Mouse (Mus musculus) CH12.LX (cell line): ENCODE results near the gene Aftph. TPM values are rescaled to one million over a fixed set of nuclear protein-coding genes. Genes with fewer than 3 reads are reported as not detected.

Source experiments
- DNase-seq: peaks from one replicate; pipeline ENCODE4 v3.0.0-alpha.2; 2013; ENCODE audit errors: extremely low read depth
- H3K27ac ChIP-seq: 2 replicates; pipeline ENCODE4 v1.5.1; 2012; ENCODE audit warnings: low read depth, mild to moderate bottlenecking, control low read depth, moderate library complexity; ENCODE audit not compliant: insufficient read depth
- H3K27me3 ChIP-seq: replicated peaks from 2 replicates; pipeline ENCODE3; 2012; ENCODE audit warnings: inconsistent platforms
- H3K36me3 ChIP-seq, 2 experiments: replicated peaks in 1 of 2; 2 replicates each; pipeline versions ENCODE3 to v1.6.1; 2012; ENCODE audit warnings: inconsistent platforms in 1 of 2, low read length in 1 of 2, mild to moderate bottlenecking in 1 of 2, mixed read lengths in 1 of 2, moderate library complexity in 1 of 2; ENCODE audit not compliant: control insufficient read depth in 1 of 2, insufficient read depth in 1 of 2
- H3K4me1 ChIP-seq, 2 experiments: 2 replicates each; pipeline ENCODE4 v1.6.1; 2012; ENCODE audit warnings: inconsistent platforms in 1 of 2, moderate library complexity in 1 of 2; ENCODE audit not compliant: insufficient read depth in 2 of 2, control insufficient read depth in 1 of 2
- H3K4me2 ChIP-seq: 2 replicates; pipeline ENCODE4 v1.6.1; 2012; ENCODE audit warnings: low read depth, mild to moderate bottlenecking, control low read depth; ENCODE audit not compliant: poor library complexity, insufficient read depth, severe bottlenecking
- H3K4me3 ChIP-seq, 3 experiments: fragments of 150-350 bp in 1 of 3; sonication (generic) in 1 of 3; replicated peaks in 1 of 3; 2 replicates each; pipeline versions ENCODE3 to v1.5.1; 2011 to 2012; ENCODE audit warnings: low read depth in 2 of 3, low read length in 2 of 3, mild to moderate bottlenecking in 2 of 3, moderate library complexity in 2 of 3, control low read depth in 1 of 3, improper control_type of control experiment in 1 of 3, inconsistent platforms in 1 of 3, mixed read lengths in 1 of 3; ENCODE audit not compliant: poor library complexity in 1 of 3
- H3K79me2 ChIP-seq: replicated peaks from 2 replicates; pipeline ENCODE4 v1.6.1; 2012; ENCODE audit warnings: mild to moderate bottlenecking, moderate library complexity; ENCODE audit not compliant: control insufficient read depth, poor library complexity, insufficient read depth, severe bottlenecking; ENCODE audit errors: extremely low read depth
- H3K9ac ChIP-seq: 2 replicates; pipeline ENCODE4 v1.6.1; 2012; ENCODE audit warnings: low read depth, mild to moderate bottlenecking, control low read depth, moderate library complexity; ENCODE audit not compliant: insufficient read depth
- H3K9me3 ChIP-seq: replicated peaks from 2 replicates; pipeline ENCODE3; 2012; ENCODE audit warnings: low read length, inconsistent platforms, mixed read lengths
- CHD1 ChIP-seq: IDR thresholded peaks from 2 replicates; pipeline ENCODE4 v1.6.1; 2012; ENCODE audit warnings: low read depth, low read length, improper control_type of control experiment, inconsistent platforms
- CHD2 ChIP-seq: IDR thresholded peaks from 2 replicates; pipeline ENCODE4 v1.6.1; 2011; ENCODE audit warnings: low read length, improper control_type of control experiment
- ETS1 ChIP-seq: conservative IDR thresholded peaks from 2 replicates; pipeline ENCODE4 v1.6.1; 2012; ENCODE audit warnings: low read depth, mild to moderate bottlenecking, inconsistent platforms, low read length, improper control_type of control experiment, moderate library complexity
- HCFC1 ChIP-seq: IDR thresholded peaks from 2 replicates; pipeline ENCODE4 v1.6.1; 2012; ENCODE audit warnings: low read depth, mild to moderate bottlenecking, inconsistent platforms, low read length, improper control_type of control experiment
- JUN ChIP-seq: IDR thresholded peaks from 2 replicates; pipeline ENCODE4 v1.6.1; 2011; ENCODE audit warnings: low read depth, mild to moderate bottlenecking, low read length, improper control_type of control experiment, moderate library complexity; ENCODE audit not compliant: insufficient read depth
- JUND ChIP-seq: conservative IDR thresholded peaks from 2 replicates; pipeline ENCODE4 v1.6.1; 2011; ENCODE audit warnings: low read depth, low read length, improper control_type of control experiment
- KAT2A ChIP-seq: IDR thresholded peaks from 2 replicates; pipeline ENCODE4 v1.6.1; 2012; ENCODE audit warnings: low read length, improper control_type of control experiment, inconsistent platforms; ENCODE audit not compliant: insufficient replicate concordance
- MAFK ChIP-seq: IDR thresholded peaks from 2 replicates; pipeline ENCODE4 v1.6.1; 2011; ENCODE audit warnings: low read length, improper control_type of control experiment; ENCODE audit not compliant: insufficient replicate concordance
- MAX ChIP-seq: IDR thresholded peaks from 2 replicates; pipeline ENCODE4 v1.6.1; 2011; ENCODE audit warnings: low read length, improper control_type of control experiment
- MAZ ChIP-seq: IDR thresholded peaks from 2 replicates; pipeline ENCODE4 v1.6.1; 2012; ENCODE audit warnings: low read depth, mild to moderate bottlenecking, inconsistent platforms, low read length, improper control_type of control experiment, moderate library complexity
- MXI1 ChIP-seq: IDR thresholded peaks from 2 replicates; pipeline ENCODE4 v1.6.1; 2011; ENCODE audit warnings: mild to moderate bottlenecking, low read depth, low read length, improper control_type of control experiment
- NRF1 ChIP-seq: IDR thresholded peaks from 2 replicates; pipeline ENCODE4 v1.6.1; 2014; ENCODE audit warnings: low read depth, mild to moderate bottlenecking, inconsistent platforms, low read length, improper control_type of control experiment, moderate library complexity
- PAX5 ChIP-seq: IDR thresholded peaks from 2 replicates; pipeline ENCODE4 v1.6.1; 2012; ENCODE audit warnings: low read length, inconsistent platforms, mixed read lengths
- RAD21 ChIP-seq: IDR thresholded peaks from 2 replicates; pipeline ENCODE4 v1.6.1; 2011; ENCODE audit warnings: low read depth, mild to moderate bottlenecking, low read length, improper control_type of control experiment, moderate library complexity
- SIN3A ChIP-seq: IDR thresholded peaks from 2 replicates; pipeline ENCODE4 v1.6.1; 2012; ENCODE audit warnings: low read length, improper control_type of control experiment, inconsistent platforms
- SMC3 ChIP-seq: IDR thresholded peaks from 2 replicates; pipeline ENCODE4 v1.6.1; 2011; ENCODE audit warnings: low read depth, low read length, improper control_type of control experiment
- TBP ChIP-seq: conservative IDR thresholded peaks from 2 replicates; pipeline ENCODE4 v1.6.1; 2011; ENCODE audit warnings: low read depth, low read length, improper control_type of control experiment
- TCF12 ChIP-seq: IDR thresholded peaks from 2 replicates; pipeline ENCODE4 v1.6.1; 2014; ENCODE audit warnings: low read depth, mild to moderate bottlenecking, inconsistent platforms, low read length, improper control_type of control experiment
- ZKSCAN1 ChIP-seq: IDR thresholded peaks from 2 replicates; pipeline ENCODE4 v1.6.1; 2012; ENCODE audit warnings: low read depth, inconsistent platforms, low read length, improper control_type of control experiment, borderline replicate concordance
- ZMIZ1 ChIP-seq: IDR thresholded peaks from 2 replicates; pipeline ENCODE4 v1.6.1; 2012; ENCODE audit warnings: low read depth, mild to moderate bottlenecking, inconsistent platforms, low read length, improper control_type of control experiment
- dilution Hi-C: fragments of 300-500 bp; cut with MboI; formaldehyde crosslinking; loops from 2 replicates; pipeline ENCODE4 v1.14.3; 2020; ENCODE audit warnings: low sequenced_read_pairs; ENCODE audit not compliant: extremely low pct_unique_long_range_greater_than_20kb, extremely low pct_ligation_motif_present
- in situ Hi-C: fragments of 300-500 bp; cut with MboI; formaldehyde crosslinking; loops from 3 replicates; pipeline ENCODE4 v1.14.3; 2019; ENCODE audit warnings: low sequenced_read_pairs, low pct_ligation_motif_present, low pct_unique_long_range_greater_than_20kb, mixed read lengths
- polyA plus RNA-seq: library from polyadenylated mRNA; unstranded; fragments of >175 nt; gene quantifications from 2 replicates; pipeline ENCODE4 v1.2.1, GENCODE M21; 2012; ENCODE audit warnings: low read depth; ENCODE audit not compliant: insufficient read length
- total RNA-seq, 2 experiments: library from RNA; depleted of rRNA; stranded (reverse); fragments of 300-350 nt in 1 of 2; fragments of >200 nt in 1 of 2; gene quantifications; 2 replicates each; pipeline ENCODE4 v1.2.3; 2012 to 2014

Aftph gene
- total and polyA plus RNA-seq, 3 experiments, result 53.7 to 80.0 (median 53.9) TPM

- Histone ChIP-seq H3K27me3 (no peaks in the 10 kb centered on the region), H3K4me3 (no peak overlapping the region), H3K79me2 (peaks cover 14% of the 10 kb centered on the region), H3K9ac (no peak overlapping the region), H3K4me2 (no peak overlapping the region), H3K36me3 (peaks cover 13 to 30% of the 10 kb centered on the region in 2 experiments), H3K27ac (no peak overlapping the region), H3K9me3 (no peaks in the 10 kb centered on the region), H3K4me1 (peaks cover 3 to 56% of the 10 kb centered on the region in 2 experiments; a peak in 3 of 4 replicates)
- DNase-seq, result no peak
- no peak for TF ChIP-seq SIN3A
- TF ChIP-seq MXI1, result no peak
- TF ChIP-seq MAFK, result no peak
- TF ChIP-seq JUND, result no peak
- no peak for TF ChIP-seq PAX5
- no peak for TF ChIP-seq CHD2
- TF ChIP-seq MAX, result no peak
- TF ChIP-seq ETS1, result no peak
- in situ Hi-C loops, result no loop called here
- dilution Hi-C loops, result no loop called here
Observed at GRCm38 (mm10) chr11:20644872-20645271, 96.5 kb downstream of the Aftph start.

GRCm38 (mm10) chr11:20644166-20644565 is 97.2 kb downstream of the Aftph start:
- dilution Hi-C loops (no loop called here), in situ Hi-C loops (no loop called here)
- no peak overlapping the region for H3K4me3 ChIP-seq
- no peak overlapping the region for H3K4me2 ChIP-seq
- no peak for DNase-seq
- peaks cover 16% of the 10 kb centered on the region for H3K79me2 ChIP-seq
- TF ChIP-seq TBP (no peak), JUN (no peak), PAX5 (no peak), MAZ (no peak), HCFC1 (no peak), MXI1 (no peak), CHD1 (no peak), RAD21 (no peak), TCF12 (no peak), KAT2A (no peak), MAX (no peak), NRF1 (no peak), ZMIZ1 (no peak), ZKSCAN1 (no peak), SMC3 (no peak)
- H3K9me3 ChIP-seq, result no peaks in the 10 kb centered on the region
- H3K27me3 ChIP-seq, result no peaks in the 10 kb centered on the region
- H3K27ac ChIP-seq, result no peak overlapping the region
- peaks cover 10 to 24% of the 10 kb centered on the region in 2 experiments for H3K36me3 ChIP-seq
- peaks cover 5 to 63% of the 10 kb centered on the region in 2 experiments for H3K4me1 ChIP-seq
- no peak overlapping the region for H3K9ac ChIP-seq
